Mouse (Mus musculus) forebrain, embryonic 11.5 days (tissue): ENCODE data around the gene Col25a1. TPM values are rescaled to one million over a fixed set of nuclear protein-coding genes. Genes with fewer than 3 reads are reported as not detected.

ENCODE experiments used
- ATAC-seq: fragments of 200-750 bp; cut with Nextera tagmentation; replicated peaks from 2 replicates; pipeline ENCODE4 v1.8.0; 2017; ENCODE audit warnings: moderate TSS enrichment; ENCODE audit not compliant: low FRiP score
- DNase-seq: peaks from one replicate; pipeline ENCODE4 v3.0.0-alpha.2; 2017; ENCODE audit warnings: low spot score
- H3K27ac ChIP-seq: fragments of 300-500 bp; sonication (generic); 2 replicates; pipeline ENCODE4 v1.5.1; 2014; ENCODE audit warnings: low read depth, low read length
- H3K27me3 ChIP-seq: fragments of 300-500 bp; sonication (generic); 2 replicates; pipeline ENCODE4 v1.6.1; 2014; ENCODE audit warnings: mild to moderate bottlenecking, low read length, mixed read lengths; ENCODE audit not compliant: control insufficient read depth, insufficient read depth
- H3K36me3 ChIP-seq: fragments of 300-500 bp; sonication (generic); 2 replicates; pipeline ENCODE4 v1.6.1; 2014; ENCODE audit warnings: mild to moderate bottlenecking, low read length, moderate library complexity, mixed read lengths; ENCODE audit not compliant: control insufficient read depth, insufficient read depth
- H3K4me1 ChIP-seq: fragments of 300-500 bp; sonication (generic); replicated peaks from 2 replicates; pipeline ENCODE4 v1.6.1; 2014; ENCODE audit warnings: low read length, mixed read lengths; ENCODE audit not compliant: control insufficient read depth, insufficient read depth
- H3K4me2 ChIP-seq: fragments of 300-500 bp; sonication (generic); 2 replicates; pipeline ENCODE4 v1.6.1; 2014; ENCODE audit warnings: low read depth, mild to moderate bottlenecking, low read length, moderate library complexity, mixed read lengths; ENCODE audit not compliant: severe bottlenecking
- H3K4me3 ChIP-seq: fragments of 300-500 bp; sonication (generic); 2 replicates; pipeline ENCODE4 v1.5.1; 2014; ENCODE audit warnings: low read depth, low read length
- H3K9ac ChIP-seq: fragments of 300-500 bp; sonication (generic); 2 replicates; pipeline ENCODE4 v1.6.1; 2014; ENCODE audit warnings: low read length
- H3K9me3 ChIP-seq: fragments of 300-500 bp; sonication (generic); 2 replicates; pipeline ENCODE4 v1.6.1; 2016; ENCODE audit warnings: low read length, mixed read lengths; ENCODE audit not compliant: control insufficient read depth
- WGBS: fragments of 180-500 bp; shearing (Covaris S2); extraction: QIAGEN DNeasy Blood & Tissue Kit; methylation state at CpG from one replicate; pipeline ENCODE4 v1.1.7; 2014; 5-methylcytosine and 5-hydroxymethylcytosine counted together
- polyA plus RNA-seq: library from polyadenylated mRNA; unstranded; fragments of >200 nt; fragmentation: Nextera tagmentation; extraction: Ambion mirVana; gene quantifications from 2 replicates; pipeline ENCODE4 v1.2.1, GENCODE M21; 2014

The Col25a1 gene
- 2.1 and 2.4 TPM in 2 replicates for polyA plus RNA-seq

DNA sequence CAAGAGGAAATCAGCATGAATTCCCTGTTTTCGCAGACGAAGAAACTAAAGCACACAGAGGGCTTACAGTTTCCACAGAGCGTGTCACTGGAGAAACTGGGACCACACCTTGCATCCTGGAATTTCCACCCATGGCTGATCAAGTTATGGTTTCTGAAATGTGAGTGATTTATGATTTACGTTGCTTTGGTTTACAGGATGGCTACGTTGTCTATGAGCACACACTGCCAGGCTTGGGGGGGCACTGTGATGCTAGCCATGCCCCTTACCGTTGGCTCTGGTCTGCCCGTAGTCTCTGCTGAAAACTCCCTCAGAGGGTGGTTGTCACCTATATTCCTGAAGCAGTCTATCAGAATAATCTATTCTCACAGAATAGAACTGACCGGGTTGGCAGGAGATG is at the start of gene Col25a1:
Gene Col25a1, plus strand, starts transcription at position 301 of the 400 bp plus-strand sequence.
- no peaks in the 10 kb centered on the region for H3K9me3 ChIP-seq
- H3K4me2 ChIP-seq: no peak within 1 kb of the TSS
- no peak for DNase-seq
- 95% methylated on average over 8 of the region's 8 CpGs for WGBS
- H3K27me3 ChIP-seq: no peaks in the 10 kb centered on the region
- H3K9ac ChIP-seq: no peak within 1 kb of the TSS
- no peak within 1 kb of the TSS for H3K27ac ChIP-seq
- no peak for ATAC-seq
- H3K36me3 ChIP-seq: no peaks in the 10 kb centered on the region
- H3K4me1 ChIP-seq: no peaks in the 10 kb centered on the region
- H3K4me3 ChIP-seq: no peak within 1 kb of the TSS

- 88% methylated on average over 2 of the region's 2 CpGs for WGBS
- DNase-seq: no peak
Observed at GRCm38 (mm10) chr3:130083312-130083711, 48.0 kb upstream of the Col25a1 start.

GRCm38 (mm10) chr3:130086372-130087080 is 44.8 kb upstream of the Col25a1 start:
- DNase-seq: no peak
- H3K4me3 ChIP-seq: no peak overlapping the region
- H3K9ac ChIP-seq: no peak overlapping the region
- no peaks in the 10 kb centered on the region for H3K9me3 ChIP-seq
- 80% methylated on average over 13 of the region's 13 CpGs for WGBS
- no peaks in the 10 kb centered on the region for H3K36me3 ChIP-seq
- no peaks in the 10 kb centered on the region for H3K4me1 ChIP-seq
- H3K4me2 ChIP-seq: no peak overlapping the region
- H3K27ac ChIP-seq: no peak overlapping the region
- no peaks in the 10 kb centered on the region for H3K27me3 ChIP-seq
- ATAC-seq: no peak

More at GRCm38 (mm10) chr3:130083312-130083711, 48.0 kb upstream of the Col25a1 start:
- Histone ChIP-seq H3K4me2 (no peak overlapping the region), H3K27me3 (no peaks in the 10 kb centered on the region), H3K36me3 (no peaks in the 10 kb centered on the region), H3K9ac (no peak overlapping the region), H3K27ac (no peak overlapping the region), H3K4me3 (no peak overlapping the region), H3K4me1 (no peaks in the 10 kb centered on the region), H3K9me3 (no peaks in the 10 kb centered on the region)
- no peak for ATAC-seq

DNA sequence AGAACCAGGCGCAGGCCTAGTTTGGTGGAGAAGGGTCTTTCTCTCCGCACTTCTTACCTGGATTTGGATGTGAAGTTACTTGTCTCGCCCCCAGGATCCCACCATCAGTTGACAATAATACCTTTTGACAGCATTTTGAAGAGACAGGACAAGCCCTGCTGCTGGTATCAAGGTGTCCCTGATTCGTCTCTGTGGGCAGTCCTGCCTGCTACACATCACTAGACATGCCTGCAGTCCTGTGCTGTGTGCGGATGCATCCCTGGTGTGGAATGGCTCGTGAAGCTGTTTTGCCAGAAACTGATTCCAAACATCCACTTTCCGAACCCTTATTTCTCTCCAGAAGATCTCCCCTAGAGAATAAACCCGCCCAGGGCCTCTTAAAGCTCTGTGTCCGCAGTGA is 43.8 kb upstream of the Col25a1 start:
- DNase-seq: no peak
- WGBS: 82% methylated on average over 9 of the region's 9 CpGs

GRCm38 (mm10) chr3:130088654-130089053 is 42.6 kb upstream of the Col25a1 start:
- Histone ChIP-seq H3K4me1 (no peaks in the 10 kb centered on the region), H3K9me3 (no peaks in the 10 kb centered on the region), H3K4me2 (no peak overlapping the region), H3K27me3 (no peaks in the 10 kb centered on the region), H3K36me3 (no peaks in the 10 kb centered on the region), H3K27ac (no peak overlapping the region), H3K9ac (no peak overlapping the region), H3K4me3 (no peak overlapping the region)
- DNase-seq (no peak), ATAC-seq (no peak)
- WGBS: 92% methylated on average over 9 of the region's 9 CpGs

More for the DNA sequence above, 43.8 kb upstream of the Col25a1 start:
- ATAC-seq: no peak
- no peaks in the 10 kb centered on the region for H3K36me3 ChIP-seq
- no peak overlapping the region for H3K27ac ChIP-seq
- no peaks in the 10 kb centered on the region for H3K4me1 ChIP-seq
- no peaks in the 10 kb centered on the region for H3K9me3 ChIP-seq
- H3K9ac ChIP-seq: no peak overlapping the region; the same call in 1 of the 2 replicates
- H3K27me3 ChIP-seq: no peaks in the 10 kb centered on the region
- H3K4me3 ChIP-seq: no peak overlapping the region
- no peak overlapping the region for H3K4me2 ChIP-seq

DNA sequence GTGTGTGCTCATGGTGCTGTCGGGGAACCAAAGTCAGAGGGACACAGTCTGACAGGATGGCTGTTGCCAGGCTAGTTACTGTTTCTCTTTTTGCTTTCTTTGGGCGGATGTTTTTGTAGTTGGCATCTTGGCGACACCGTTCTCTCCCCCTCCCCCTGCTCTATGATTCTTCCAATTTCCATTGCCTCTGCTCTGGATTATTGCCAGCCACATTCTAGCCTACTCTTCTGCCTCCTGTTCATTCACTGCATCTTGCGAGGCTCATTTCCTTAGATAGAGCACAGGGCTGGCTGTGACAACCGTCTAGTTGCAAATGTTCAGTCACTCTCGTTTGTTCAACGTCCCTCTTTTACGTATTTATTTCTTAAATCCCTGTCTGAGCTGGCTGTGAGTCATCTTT is 40.8 kb upstream of the Col25a1 start:
- no peaks in the 10 kb centered on the region for H3K27me3 ChIP-seq
- H3K4me2 ChIP-seq: no peak overlapping the region
- no peak overlapping the region for H3K9ac ChIP-seq
- no peaks in the 10 kb centered on the region for H3K4me1 ChIP-seq
- no peaks in the 10 kb centered on the region for H3K9me3 ChIP-seq
- no peak overlapping the region for H3K4me3 ChIP-seq
- H3K27ac ChIP-seq: no peak overlapping the region
- no peaks in the 10 kb centered on the region for H3K36me3 ChIP-seq
- no peak for DNase-seq
- no peak for ATAC-seq
- 88% methylated on average over 9 of the region's 9 CpGs for WGBS

- DNase-seq (no peak), ATAC-seq (no peak)
- no peaks in the 10 kb centered on the region for H3K36me3 ChIP-seq
- H3K4me2 ChIP-seq: no peak overlapping the region
- H3K9me3 ChIP-seq: no peaks in the 10 kb centered on the region
- H3K27ac ChIP-seq: no peak overlapping the region
- H3K4me1 ChIP-seq: no peaks in the 10 kb centered on the region
- H3K9ac ChIP-seq: no peak overlapping the region
- H3K27me3 ChIP-seq: no peaks in the 10 kb centered on the region
- H3K4me3 ChIP-seq: no peak overlapping the region
- WGBS: 63% methylated on average over 5 of the region's 5 CpGs
Observed at GRCm38 (mm10) chr3:130094125-130094704, 37.1 kb upstream of the Col25a1 start.

GRCm38 (mm10) chr3:130095160-130095781 is 36.0 kb upstream of the Col25a1 start:
- DNase-seq (peak; percentile 65), ATAC-seq (no peak)
- Histone ChIP-seq H3K27ac (no peak overlapping the region), H3K4me3 (no peak overlapping the region), H3K36me3 (no peaks in the 10 kb centered on the region), H3K27me3 (no peaks in the 10 kb centered on the region), H3K9me3 (no peaks in the 10 kb centered on the region), H3K9ac (no peak overlapping the region), H3K4me2 (no peak overlapping the region), H3K4me1 (no peaks in the 10 kb centered on the region)
- 42% methylated on average over 5 of the region's 5 CpGs for WGBS
